Mouse (Mus musculus) kidney, embryonic 16.5 days (tissue): Measurements from ENCODE around the gene Gpr61. TPM values are rescaled to one million over a fixed set of nuclear protein-coding genes. Genes with fewer than 3 reads are reported as not detected.

Source experiments
- ATAC-seq: fragments of 200-750 bp; cut with Nextera tagmentation; 2 replicates; pipeline ENCODE4 v1.8.0; 2017; ENCODE audit warnings: moderate TSS enrichment; ENCODE audit not compliant: low FRiP score, low TSS enrichment
- H3K27ac ChIP-seq: fragments of 300-500 bp; sonication (generic); 2 replicates; pipeline ENCODE4 v1.5.1; 2014; ENCODE audit warnings: low read length
- H3K27me3 ChIP-seq: fragments of 300-500 bp; sonication (generic); 2 replicates; pipeline ENCODE4 v1.6.1; 2014; ENCODE audit warnings: low read length, control low read depth, mixed read lengths; ENCODE audit not compliant: insufficient read depth
- H3K36me3 ChIP-seq: fragments of 300-500 bp; sonication (generic); 2 replicates; pipeline ENCODE4 v1.6.1; 2014; ENCODE audit warnings: low read length, control low read depth, mixed read lengths; ENCODE audit not compliant: insufficient read depth
- H3K4me1 ChIP-seq: fragments of 300-500 bp; sonication (generic); 2 replicates; pipeline ENCODE4 v1.6.1; 2014; ENCODE audit warnings: low read length, control low read depth, mixed read lengths; ENCODE audit not compliant: insufficient read depth
- H3K4me2 ChIP-seq: fragments of 300-500 bp; sonication (generic); replicated peaks from 2 replicates; pipeline ENCODE4 v1.6.1; 2014; ENCODE audit warnings: low read depth, low read length
- H3K4me3 ChIP-seq: fragments of 300-500 bp; sonication (generic); 2 replicates; pipeline ENCODE4 v1.5.1; 2014; ENCODE audit warnings: mild to moderate bottlenecking, low read length
- H3K9ac ChIP-seq: fragments of 300-500 bp; sonication (generic); replicated peaks from 2 replicates; pipeline ENCODE4 v1.6.1; 2014; ENCODE audit warnings: low read length
- H3K9me3 ChIP-seq: fragments of 300-500 bp; sonication (generic); 2 replicates; pipeline ENCODE4 v1.6.1; 2016; ENCODE audit warnings: low read length, control low read depth
- WGBS: fragments of 180-500 bp; shearing (Covaris S2); extraction: QIAGEN DNeasy Blood & Tissue Kit; methylation state at CpG from one replicate; pipeline ENCODE4 v1.1.7; 2014; 5-methylcytosine and 5-hydroxymethylcytosine counted together
- polyA plus RNA-seq: library from polyadenylated mRNA; unstranded; fragments of >200 nt; fragmentation: Nextera tagmentation; extraction: Ambion mirVana; gene quantifications from 2 replicates; pipeline ENCODE4 v1.2.1, GENCODE M21; 2015

The Gpr61 gene
- polyA plus RNA-seq, 1 experiment from 2014 or later, result 0.06 TPM

GRCm38 (mm10) chr3:108132484-108132883 is 22.2 kb downstream of the Gpr61 start:
- ATAC-seq, result no peak
- H3K36me3 ChIP-seq, result peaks cover 5% of the 10 kb centered on the region; the same call in 1 of the 2 replicates
- no peaks in the 10 kb centered on the region for H3K27me3 ChIP-seq
- peak overlapping the region; percentile 31; the same call in 1 of the 2 replicates for H3K27ac ChIP-seq
- H3K9me3 ChIP-seq, result no peaks in the 10 kb centered on the region
- H3K4me3 ChIP-seq, result no peak overlapping the region
- H3K4me1 ChIP-seq, result peaks cover 27% of the 10 kb centered on the region
- WGBS, result 41% methylated on average over 1 of the region's 1 CpGs
- no peak overlapping the region for H3K4me2 ChIP-seq
- no peak overlapping the region for H3K9ac ChIP-seq

- Histone ChIP-seq H3K4me1 (peaks cover 27% of the 10 kb centered on the region), H3K9me3 (no peaks in the 10 kb centered on the region), H3K9ac (no peak overlapping the region), H3K4me2 (no peak overlapping the region), H3K36me3 (peaks cover 2% of the 10 kb centered on the region; the same call in 1 of the 2 replicates), H3K27ac (peak overlapping the region; percentile 13; the same call in 1 of the 2 replicates), H3K4me3 (no peak overlapping the region), H3K27me3 (no peaks in the 10 kb centered on the region)
- 65% methylated on average over 1 of the region's 1 CpGs for WGBS
- ATAC-seq, result 0 out of 2 replicates have a peak, but pooled peaks have one; percentile 42
These were observed 22.9 kb downstream of the Gpr61 start for GRCm38 (mm10) chr3:108131821-108132220.

GRCm38 (mm10) chr3:108131216-108131615 is 23.5 kb downstream of the Gpr61 start:
- Histone ChIP-seq H3K9ac (no peak overlapping the region), H3K27me3 (no peaks in the 10 kb centered on the region), H3K27ac (no peak overlapping the region), H3K4me2 (no peak overlapping the region), H3K4me1 (peaks cover 27% of the 10 kb centered on the region), H3K36me3 (no peaks in the 10 kb centered on the region), H3K4me3 (no peak overlapping the region), H3K9me3 (no peaks in the 10 kb centered on the region)
- 73% methylated on average over 5 of the region's 5 CpGs for WGBS
- peak; percentile 78 for ATAC-seq

GRCm38 (mm10) chr3:108129804-108130203 is 24.9 kb downstream of the Gpr61 start:
- Histone ChIP-seq H3K4me2 (no peak overlapping the region), H3K27ac (no peak overlapping the region), H3K4me3 (no peak overlapping the region), H3K27me3 (no peaks in the 10 kb centered on the region), H3K9me3 (no peaks in the 10 kb centered on the region), H3K4me1 (peaks cover 27% of the 10 kb centered on the region), H3K9ac (no peak overlapping the region), H3K36me3 (no peaks in the 10 kb centered on the region)
- ATAC-seq, result no peak
- 87% methylated on average over 4 of the region's 4 CpGs for WGBS

- no peak for ATAC-seq
- H3K4me1 ChIP-seq, result peaks cover 27% of the 10 kb centered on the region
These were observed 25.3 kb downstream of the Gpr61 start for GRCm38 (mm10) chr3:108129367-108129766.

GRCm38 (mm10) chr3:108128520-108128919 is 26.2 kb downstream of the Gpr61 start:
- H3K9ac ChIP-seq, result no peak overlapping the region

More at GRCm38 (mm10) chr3:108129367-108129766, 25.3 kb downstream of the Gpr61 start:
- no peak overlapping the region for H3K9ac ChIP-seq
- no peak overlapping the region for H3K4me3 ChIP-seq
- H3K27me3 ChIP-seq, result no peaks in the 10 kb centered on the region
- 74% methylated on average over 4 of the region's 4 CpGs for WGBS
- H3K27ac ChIP-seq, result no peak overlapping the region
- no peaks in the 10 kb centered on the region for H3K9me3 ChIP-seq
- H3K4me2 ChIP-seq, result no peak overlapping the region
- H3K36me3 ChIP-seq, result no peaks in the 10 kb centered on the region

GRCm38 (mm10) chr3:108126327-108126726 is 28.4 kb downstream of the Gpr61 start:
- peaks cover 13% of the 10 kb centered on the region; the same call in 1 of the 2 replicates for H3K4me1 ChIP-seq
- WGBS, result 89% methylated on average over 3 of the region's 3 CpGs
- no peak for ATAC-seq
- no peak overlapping the region for H3K4me2 ChIP-seq
- H3K4me3 ChIP-seq, result no peak overlapping the region
- H3K9ac ChIP-seq, result no peak overlapping the region
- no peaks in the 10 kb centered on the region for H3K9me3 ChIP-seq
- peaks cover 13% of the 10 kb centered on the region for H3K36me3 ChIP-seq
- no peak overlapping the region for H3K27ac ChIP-seq
- no peaks in the 10 kb centered on the region for H3K27me3 ChIP-seq

More at GRCm38 (mm10) chr3:108128520-108128919, 26.2 kb downstream of the Gpr61 start:
- no peaks in the 10 kb centered on the region for H3K9me3 ChIP-seq
- no peak overlapping the region for H3K27ac ChIP-seq
- no peak for ATAC-seq
- H3K4me3 ChIP-seq, result no peak overlapping the region
- H3K36me3 ChIP-seq, result no peaks in the 10 kb centered on the region
- no peaks in the 10 kb centered on the region for H3K27me3 ChIP-seq
- no peak overlapping the region for H3K4me2 ChIP-seq
- H3K4me1 ChIP-seq, result peaks cover 27% of the 10 kb centered on the region
- 48% methylated on average over 5 of the region's 5 CpGs for WGBS

- H3K4me2 ChIP-seq, result no peak overlapping the region
- WGBS, result 64% methylated on average over 1 of the region's 1 CpGs
- no peaks in the 10 kb centered on the region for H3K27me3 ChIP-seq
- 0 out of 2 replicates have a peak, but pooled peaks cover 4% of the 10 kb centered on the region for H3K4me1 ChIP-seq
- ATAC-seq, result no peak
- peaks cover 24% of the 10 kb centered on the region for H3K36me3 ChIP-seq
- no peaks in the 10 kb centered on the region for H3K9me3 ChIP-seq
- H3K4me3 ChIP-seq, result no peak overlapping the region
- no peak overlapping the region for H3K9ac ChIP-seq
- no peak overlapping the region for H3K27ac ChIP-seq
These were observed 30.6 kb downstream of the Gpr61 start for GRCm38 (mm10) chr3:108124131-108124530.

GRCm38 (mm10) chr3:108123242-108123641 is 31.4 kb downstream of the Gpr61 start:
- H3K9me3 ChIP-seq, result no peaks in the 10 kb centered on the region
- peaks cover 33% of the 10 kb centered on the region for H3K36me3 ChIP-seq
- no peaks in the 10 kb centered on the region for H3K4me1 ChIP-seq
- 89% methylated on average over 5 of the region's 5 CpGs for WGBS
- no peak overlapping the region for H3K27ac ChIP-seq
- H3K4me3 ChIP-seq, result no peak overlapping the region
- no peak overlapping the region for H3K4me2 ChIP-seq
- H3K9ac ChIP-seq, result no peak overlapping the region
- ATAC-seq, result no peak
- H3K27me3 ChIP-seq, result no peaks in the 10 kb centered on the region

GRCm38 (mm10) chr3:108121101-108121500 is 33.6 kb downstream of the Gpr61 start:
- H3K27me3 ChIP-seq, result no peaks in the 10 kb centered on the region
- H3K9me3 ChIP-seq, result no peaks in the 10 kb centered on the region
- no peak for ATAC-seq
- H3K4me1 ChIP-seq, result no peaks in the 10 kb centered on the region
- no peak overlapping the region for H3K27ac ChIP-seq
- H3K36me3 ChIP-seq, result peaks cover 43% of the 10 kb centered on the region
- no peak overlapping the region for H3K4me2 ChIP-seq
- no peak overlapping the region for H3K4me3 ChIP-seq
- 85% methylated on average over 3 of the region's 3 CpGs for WGBS
- no peak overlapping the region for H3K9ac ChIP-seq
